Mouse (Mus musculus) heart, embryonic 12.5 days (tissue): Measurements from ENCODE around the gene Pde10a. TPM values are rescaled to one million over a fixed set of nuclear protein-coding genes. Genes with fewer than 3 reads are reported as not detected.

ENCODE experiments used
- ATAC-seq: fragments of 200-750 bp; cut with Nextera tagmentation; 2 replicates; pipeline ENCODE4 v1.8.0; 2017; ENCODE audit warnings: moderate TSS enrichment, moderate library complexity; ENCODE audit not compliant: insufficient number of reproducible peaks, low FRiP score
- H3K27ac ChIP-seq: fragments of 300-500 bp; sonication (generic); 2 replicates; pipeline ENCODE4 v1.5.1; 2016; ENCODE audit warnings: mild to moderate bottlenecking, moderate library complexity; ENCODE audit not compliant: poor library complexity, severe bottlenecking
- H3K27me3 ChIP-seq: fragments of 300-500 bp; sonication (generic); replicated peaks from 2 replicates; pipeline ENCODE4 v1.6.1; 2016; ENCODE audit warnings: mild to moderate bottlenecking, moderate library complexity
- H3K36me3 ChIP-seq: fragments of 300-500 bp; sonication (generic); 2 replicates; pipeline ENCODE4 v1.6.1; 2016; ENCODE audit warnings: mild to moderate bottlenecking, moderate library complexity
- H3K4me1 ChIP-seq: fragments of 300-500 bp; sonication (generic); replicated peaks from 2 replicates; pipeline ENCODE4 v1.6.1; 2016; ENCODE audit warnings: mild to moderate bottlenecking
- H3K4me2 ChIP-seq: fragments of 300-500 bp; sonication (generic); 2 replicates; pipeline ENCODE4 v1.6.1; 2016; ENCODE audit warnings: mild to moderate bottlenecking, moderate library complexity
- H3K4me3 ChIP-seq: fragments of 300-500 bp; sonication (generic); 2 replicates; pipeline ENCODE4 v1.5.1; 2016; ENCODE audit warnings: mild to moderate bottlenecking
- H3K9ac ChIP-seq: fragments of 300-500 bp; sonication (generic); 2 replicates; pipeline ENCODE4 v1.6.1; 2016; ENCODE audit warnings: mild to moderate bottlenecking, moderate library complexity
- H3K9me3 ChIP-seq: fragments of 300-500 bp; sonication (generic); replicated peaks from 2 replicates; pipeline ENCODE4 v1.6.1; 2016; ENCODE audit warnings: mild to moderate bottlenecking, moderate library complexity
- WGBS: fragments of 180-500 bp; shearing (Covaris S2); methylation state at CpG from one replicate; pipeline ENCODE4 v1.1.7; 2016; 5-methylcytosine and 5-hydroxymethylcytosine counted together
- polyA plus RNA-seq: library from polyadenylated mRNA; unstranded; fragments of >200 nt; fragmentation: Nextera tagmentation; extraction: Ambion mirVana; gene quantifications from 2 replicates; pipeline ENCODE4 v1.2.1, GENCODE M21; 2016

Pde10a gene
- polyA plus RNA-seq, 1 experiment from 2014 or later: 1.4 TPM

DNA sequence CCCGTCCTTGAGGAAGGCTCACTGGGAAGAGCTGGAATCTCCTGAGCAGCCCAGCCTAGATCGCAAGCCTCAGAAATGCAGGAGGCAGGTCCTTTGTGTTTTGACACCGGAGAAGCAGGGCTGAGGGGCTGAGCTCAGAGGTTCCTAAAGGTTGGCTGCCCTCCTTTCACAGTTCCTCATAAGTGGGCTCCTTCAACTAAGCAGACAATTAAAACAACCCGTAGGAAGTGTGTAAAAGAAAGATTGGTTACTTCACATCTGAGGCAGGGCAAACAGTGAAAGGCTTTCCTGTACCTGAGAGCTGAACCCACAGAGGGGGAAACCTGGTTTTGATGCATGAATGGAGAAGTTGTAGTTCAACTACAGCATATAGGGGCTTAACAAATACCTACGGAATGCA is 26.5 kb upstream of the Pde10a start:
- 55% methylated on average over 5 of the region's 5 CpGs for WGBS
- ATAC-seq: no peak
- Histone ChIP-seq H3K9ac (no peak overlapping the region), H3K27ac (no peak overlapping the region), H3K36me3 (no peaks in the 10 kb centered on the region), H3K4me3 (no peak overlapping the region), H3K4me1 (no peaks in the 10 kb centered on the region), H3K9me3 (no peaks in the 10 kb centered on the region; the same call in 1 of the 2 replicates), H3K4me2 (no peak overlapping the region), H3K27me3 (peaks cover 8% of the 10 kb centered on the region; the same call in 1 of the 2 replicates)

GRCm38 (mm10) chr17:8499564-8500117 is 25.5 kb upstream of the Pde10a start:
- Histone ChIP-seq H3K4me3 (no peak overlapping the region), H3K27me3 (peaks cover 8% of the 10 kb centered on the region; the same call in 1 of the 2 replicates), H3K4me2 (no peak overlapping the region), H3K27ac (no peak overlapping the region), H3K9ac (no peak overlapping the region), H3K9me3 (no peaks in the 10 kb centered on the region), H3K4me1 (no peaks in the 10 kb centered on the region), H3K36me3 (no peaks in the 10 kb centered on the region)
- WGBS: 66% methylated on average over 4 of the region's 4 CpGs
- no peak for ATAC-seq

DNA sequence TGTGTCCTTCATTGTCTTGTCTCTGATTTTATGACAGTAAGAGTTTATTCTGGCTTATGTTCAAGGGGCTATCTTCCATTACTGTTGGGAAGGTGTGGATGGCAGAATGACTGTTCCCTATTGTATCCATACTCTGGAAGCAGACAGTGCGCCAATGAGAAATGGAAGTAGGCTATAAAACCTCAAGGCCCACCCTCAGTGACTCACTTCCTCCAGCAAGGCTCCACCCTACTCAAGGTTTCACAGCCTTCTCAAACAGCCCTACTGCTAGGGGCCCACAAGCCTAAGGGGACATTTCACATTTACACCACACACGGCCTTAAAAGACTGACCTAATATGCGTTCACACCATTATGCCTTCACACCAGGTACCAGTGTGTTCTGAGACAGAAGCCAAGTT is 20.8 kb upstream of the Pde10a start:
- no peak overlapping the region for H3K4me2 ChIP-seq
- H3K4me3 ChIP-seq: no peak overlapping the region
- no peak overlapping the region for H3K27ac ChIP-seq
- peaks cover 30% of the 10 kb centered on the region for H3K4me1 ChIP-seq
- no peak overlapping the region for H3K9ac ChIP-seq
- ATAC-seq: no peak
- H3K27me3 ChIP-seq: no peaks in the 10 kb centered on the region
- no peaks in the 10 kb centered on the region for H3K36me3 ChIP-seq
- WGBS: 85% methylated on average over 3 of the region's 3 CpGs
- no peaks in the 10 kb centered on the region for H3K9me3 ChIP-seq

DNA sequence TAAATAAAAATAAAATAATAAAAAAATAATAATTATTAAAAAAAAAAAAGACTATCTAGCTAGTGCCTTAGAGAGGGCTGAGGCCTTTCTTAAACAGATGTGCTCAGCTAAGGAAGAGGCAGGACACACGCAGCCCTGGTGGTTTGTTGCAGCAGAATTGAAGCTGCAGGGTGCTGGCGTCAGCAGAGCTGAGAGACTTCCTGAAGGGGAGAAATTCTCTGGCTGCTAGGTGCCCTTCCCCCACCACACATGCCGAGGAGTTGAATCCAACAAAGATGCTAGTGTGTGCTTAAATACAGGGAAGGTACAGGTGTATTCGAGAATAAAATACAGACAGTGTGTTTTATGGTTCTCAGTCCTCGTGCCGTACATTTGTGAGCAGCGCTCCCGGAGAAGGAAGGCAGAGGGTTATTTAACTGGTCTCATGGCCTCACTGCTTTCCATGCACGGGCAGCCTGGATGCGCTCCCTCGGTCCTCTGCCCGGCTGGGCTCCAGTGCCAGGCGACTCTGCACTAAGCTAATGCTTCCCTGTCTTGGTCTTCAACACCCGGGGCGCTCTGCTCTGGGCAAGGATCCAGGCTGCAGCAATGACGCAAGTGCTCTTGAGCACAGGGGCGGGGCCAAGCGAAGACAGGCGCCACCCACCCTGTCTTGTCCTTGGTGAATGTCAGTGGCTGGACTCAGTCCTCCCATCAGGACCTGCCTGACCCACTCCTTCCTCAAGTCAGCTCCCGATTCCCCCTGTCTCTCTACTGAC is 19.3 kb upstream of the Pde10a start:
- ATAC-seq: peak; percentile 84
- Histone ChIP-seq H3K4me2 (peak overlapping the region; percentile 85), H3K4me3 (peak overlapping the region; percentile 43), H3K4me1 (peaks cover 30% of the 10 kb centered on the region), H3K9me3 (no peaks in the 10 kb centered on the region), H3K27ac (peak overlapping the region; percentile 51), H3K27me3 (no peaks in the 10 kb centered on the region), H3K9ac (peak overlapping the region; percentile 49), H3K36me3 (no peaks in the 10 kb centered on the region)
- WGBS: 3% methylated on average over 20 of the region's 20 CpGs

GRCm38 (mm10) chr17:8506726-8507125 is 18.4 kb upstream of the Pde10a start:
- 56% methylated on average over 6 of the region's 6 CpGs for WGBS
- Histone ChIP-seq H3K27ac (no peak overlapping the region), H3K27me3 (no peaks in the 10 kb centered on the region), H3K9me3 (no peaks in the 10 kb centered on the region), H3K4me1 (peaks cover 30% of the 10 kb centered on the region), H3K36me3 (no peaks in the 10 kb centered on the region), H3K9ac (no peak overlapping the region), H3K4me2 (no peak overlapping the region), H3K4me3 (no peak overlapping the region)
- ATAC-seq: no peak

DNA sequence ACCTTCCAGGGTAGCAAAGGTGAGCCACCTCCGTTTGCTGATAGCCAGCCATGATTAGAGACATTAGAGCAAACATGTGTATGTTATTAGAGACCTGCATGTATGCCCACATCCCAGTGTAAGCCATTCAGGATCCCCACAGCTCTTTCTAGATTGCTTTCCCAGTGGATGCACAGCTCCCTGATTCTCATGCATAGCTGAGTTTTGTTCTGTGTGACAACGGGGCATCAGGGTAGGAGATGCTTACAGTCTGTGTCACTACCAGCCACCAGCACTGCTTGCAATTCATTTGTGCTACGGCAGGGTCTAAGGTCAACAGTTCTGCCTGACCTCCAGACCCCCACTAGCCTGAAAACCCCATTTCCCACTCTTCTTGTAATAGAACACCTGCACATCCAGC is 17.5 kb upstream of the Pde10a start:
- Histone ChIP-seq H3K4me3 (peak overlapping the region; percentile 35; the same call in 1 of the 2 replicates), H3K36me3 (no peaks in the 10 kb centered on the region), H3K4me1 (peaks cover 30% of the 10 kb centered on the region), H3K4me2 (peak overlapping the region; percentile 67), H3K27ac (no peak overlapping the region), H3K9me3 (no peaks in the 10 kb centered on the region), H3K27me3 (0 out of 2 replicates have a peak, but pooled peaks cover under 1% of the 10 kb centered on the region), H3K9ac (no peak overlapping the region)
- no peak for ATAC-seq
- WGBS: 20% methylated on average over 3 of the region's 3 CpGs

GRCm38 (mm10) chr17:8508305-8509141 is 16.6 kb upstream of the Pde10a start:
- peaks cover 7% of the 10 kb centered on the region for H3K27me3 ChIP-seq
- no peaks in the 10 kb centered on the region for H3K36me3 ChIP-seq
- WGBS: 1% methylated on average over 16 of the region's 16 CpGs
- H3K27ac ChIP-seq: no peak overlapping the region
- peak overlapping the region; percentile 67 for H3K4me2 ChIP-seq
- peak overlapping the region; percentile 58; the same call in 1 of the 2 replicates for H3K9ac ChIP-seq
- H3K4me3 ChIP-seq: peak overlapping the region; percentile 35
- H3K9me3 ChIP-seq: no peaks in the 10 kb centered on the region
- H3K4me1 ChIP-seq: peaks cover 31% of the 10 kb centered on the region
- ATAC-seq: peak; percentile 81

GRCm38 (mm10) chr17:8516006-8516405 is 9.2 kb upstream of the Pde10a start:
- ATAC-seq: no peak
- no peak overlapping the region for H3K4me3 ChIP-seq
- 75% methylated on average over 6 of the region's 6 CpGs for WGBS

GRCm38 (mm10) chr17:8523986-8524385 is 1.2 kb upstream of the Pde10a start:
- peaks cover 21% of the 10 kb centered on the region for H3K4me1 ChIP-seq
- H3K27me3 ChIP-seq: peaks cover 66% of the 10 kb centered on the region
- peak overlapping the region; percentile 59 for H3K4me3 ChIP-seq
- H3K4me2 ChIP-seq: peak overlapping the region; percentile 92
- H3K9ac ChIP-seq: peak overlapping the region; percentile 69
- 23% methylated on average over 3 of the region's 3 CpGs for WGBS
- ATAC-seq: no peak
- H3K36me3 ChIP-seq: no peaks in the 10 kb centered on the region
- H3K27ac ChIP-seq: no peak overlapping the region; the same call in 1 of the 2 replicates
- H3K9me3 ChIP-seq: no peaks in the 10 kb centered on the region

More at GRCm38 (mm10) chr17:8516006-8516405, 9.2 kb upstream of the Pde10a start:
- Histone ChIP-seq H3K4me2 (no peak overlapping the region), H3K27ac (no peak overlapping the region), H3K36me3 (no peaks in the 10 kb centered on the region), H3K4me1 (peaks cover 4% of the 10 kb centered on the region; the same call in 1 of the 2 replicates), H3K9me3 (no peaks in the 10 kb centered on the region), H3K27me3 (peaks cover 34% of the 10 kb centered on the region), H3K9ac (no peak overlapping the region)

DNA sequence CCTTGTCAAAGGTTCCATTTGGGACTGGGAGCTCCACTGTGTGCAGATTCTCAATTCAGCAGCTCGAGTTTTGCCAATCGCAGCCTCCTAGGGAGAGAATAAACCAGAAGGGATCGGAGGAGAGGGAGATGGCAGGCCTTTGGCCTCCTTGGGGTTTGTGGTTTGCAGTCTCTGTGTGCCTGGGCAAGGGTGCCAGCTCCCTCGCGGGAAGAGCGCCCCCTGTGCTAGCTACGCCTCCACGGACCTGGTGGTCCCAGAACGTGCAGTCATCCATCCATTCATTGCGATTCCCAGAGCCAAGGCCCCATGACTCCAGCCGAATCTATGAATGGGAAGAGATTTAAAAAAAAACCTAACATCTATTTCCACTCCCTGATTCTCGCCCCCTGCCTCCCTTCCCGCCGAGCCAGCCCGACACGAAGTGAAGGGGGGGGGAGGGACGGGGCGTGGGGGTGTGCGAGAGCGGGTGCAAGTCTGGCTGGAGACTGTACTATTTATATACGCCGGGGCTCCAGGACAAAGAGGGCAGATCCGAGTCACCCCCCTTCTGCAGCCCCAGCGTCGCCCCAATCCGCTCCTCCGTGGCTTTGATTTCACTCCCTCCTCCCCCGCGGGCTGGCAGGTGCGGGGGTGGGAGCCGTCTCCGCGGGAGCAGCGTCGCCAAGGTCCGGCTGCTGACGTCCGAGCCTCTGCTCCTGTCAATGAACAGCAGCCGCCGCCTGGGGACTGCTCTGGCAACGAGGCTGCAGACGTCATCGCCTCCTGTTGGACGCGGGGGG is 596 bp upstream of the Pde10a start:
- peaks cover 62% of the 10 kb centered on the region for H3K27me3 ChIP-seq
- under 1% methylated on average over 39 of the region's 45 CpGs for WGBS

More for the DNA sequence above, 596 bp upstream of the Pde10a start:
- Histone ChIP-seq H3K4me1 (peaks cover 21% of the 10 kb centered on the region), H3K4me2 (peak overlapping the region; percentile 92), H3K36me3 (no peaks in the 10 kb centered on the region), H3K9me3 (no peaks in the 10 kb centered on the region), H3K9ac (peak overlapping the region; percentile 69), H3K27ac (peak overlapping the region; percentile 29), H3K4me3 (peak overlapping the region; percentile 59)
- peak; percentile 86 for ATAC-seq
